Mouse (Mus musculus) ES-Bruce4 (cell line): ENCODE data around the gene Ccr1.

Experiments
- CTCF ChIP-seq: IDR thresholded peaks from one replicate; pipeline ENCODE4 v1.8.1; 2011; ENCODE audit warnings: low read depth, low read length
- EP300 ChIP-seq: IDR thresholded peaks from 2 replicates; pipeline ENCODE4 v1.6.1; 2011; ENCODE audit warnings: low read depth, low read length; ENCODE audit not compliant: insufficient read depth
- POLR2A ChIP-seq: IDR thresholded peaks from one replicate; pipeline ENCODE4 v1.8.1; 2011; ENCODE audit warnings: low read length; ENCODE audit not compliant: insufficient read depth

DNA sequence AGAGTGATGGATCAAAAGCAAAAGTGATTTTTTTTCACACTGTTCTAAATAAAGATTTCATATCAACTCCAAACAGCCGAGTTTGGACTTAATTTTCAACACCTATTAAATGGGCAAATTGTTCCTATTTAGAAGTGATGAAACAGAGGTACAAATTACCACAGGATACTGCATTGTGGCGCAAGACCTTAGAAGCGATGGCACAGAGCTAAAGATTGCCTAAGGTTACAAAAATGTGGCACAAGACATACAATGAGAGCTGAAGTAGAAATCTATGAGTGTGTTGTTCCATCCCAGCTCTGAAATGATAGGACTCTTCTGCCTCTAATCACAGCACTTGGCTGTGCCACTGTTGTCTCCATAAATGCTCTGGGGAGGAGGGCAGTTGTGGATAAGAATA is 3.7 kb downstream of the Ccr1 start:
- TF ChIP-seq CTCF (no peak), POLR2A (no peak), EP300 (no peak)
